Mouse (Mus musculus): ENCODE data around the gene Msi2.

DNA sequence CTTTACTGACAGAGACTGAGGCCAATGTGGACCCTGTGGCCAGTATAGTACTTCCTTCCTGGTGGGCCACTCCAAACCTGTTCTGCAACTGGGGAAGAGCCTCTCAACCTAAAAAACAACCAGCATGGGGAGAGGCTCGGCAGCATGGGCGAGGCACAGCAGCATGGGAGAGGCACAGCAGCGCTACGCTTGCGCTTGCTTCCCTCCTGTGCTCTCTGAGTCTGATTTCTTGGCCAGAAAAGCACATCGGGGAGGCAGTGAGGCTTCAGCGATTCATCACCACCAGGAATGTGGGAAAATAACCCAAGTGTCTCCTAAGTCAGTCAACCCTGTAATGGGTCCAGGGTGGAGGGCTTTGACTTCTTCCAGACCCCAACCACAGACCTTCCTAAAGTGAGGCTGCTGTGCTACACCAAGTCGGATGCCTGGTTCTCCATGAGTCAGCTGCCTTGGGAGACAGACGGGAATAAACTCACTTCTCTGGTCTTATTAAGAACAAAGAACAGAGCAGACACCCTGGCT, 297.2 kb downstream of the Msi2 start:
- TF ChIP-seq CTCF (IDR thresholded peaks at IDR 0.05; ENCODE audit: control insufficient read depth, insufficient read depth, insufficient replicate concordance, low read depth, low read length) (no peak), POLR2A (IDR thresholded peaks at IDR 0.05; ENCODE audit: control insufficient read depth, low read depth, low read length) (no peak)
